Mouse (Mus musculus) lung, postnatal 36 days (tissue): ENCODE results near the gene Sec24a.
"Not testable (repeated sequence)": the region's sequence is repeated elsewhere in the genome, so short reads cannot be mapped to it uniquely, and the experiment has no call there.

Experiments used
- DNase-seq: peaks from one replicate; pipeline ENCODE4 v3.0.0; 2022; ENCODE audit warnings: mixed read lengths

The Sec24a gene

GRCm38 (mm10) chr11:51759251-51759650 lies 4.2 kb downstream of the Sec24a start:
- no peak for DNase-seq

- DNase-seq: not testable (repeated sequence)
Observed at GRCm38 (mm10) chr11:51758207-51758606, 5.2 kb downstream of the Sec24a start.

- no peak for DNase-seq
Observed at GRCm38 (mm10) chr11:51757625-51758024, 5.8 kb downstream of the Sec24a start.

GRCm38 (mm10) chr11:51757023-51757422 lies 6.4 kb downstream of the Sec24a start:
- DNase-seq: no peak

- peak; percentile 94 for DNase-seq
Observed at GRCm38 (mm10) chr11:51756352-51756771, 7.1 kb downstream of the Sec24a start.

GRCm38 (mm10) chr11:51755621-51756311 lies 7.7 kb downstream of the Sec24a start:
- DNase-seq: peak; percentile 29

- DNase-seq: not testable (repeated sequence)
Observed at GRCm38 (mm10) chr11:51751623-51752225, 11.7 kb downstream of the Sec24a start.

- DNase-seq: no peak
Observed at GRCm38 (mm10) chr11:51746096-51746495, 17.3 kb downstream of the Sec24a start.

GRCm38 (mm10) chr11:51740701-51741100 lies 22.7 kb downstream of the Sec24a start:
- DNase-seq: no peak

GRCm38 (mm10) chr11:51738651-51739403 lies 24.6 kb downstream of the Sec24a start:
- DNase-seq: no peak

GRCm38 (mm10) chr11:51734218-51734617 lies 29.2 kb downstream of the Sec24a start:
- not testable (repeated sequence) for DNase-seq

GRCm38 (mm10) chr11:51732883-51733282 lies 30.6 kb downstream of the Sec24a start:
- DNase-seq: no peak

GRCm38 (mm10) chr11:51721066-51721465 lies 42.4 kb downstream of the Sec24a start:
- DNase-seq: no peak

GRCm38 (mm10) chr11:51707080-51707479 lies 56.4 kb downstream of the Sec24a start:
- DNase-seq: no peak

GRCm38 (mm10) chr11:51706451-51706850 lies 57.0 kb downstream of the Sec24a start:
- DNase-seq: no peak

GRCm38 (mm10) chr11:51703379-51703998 lies 59.9 kb downstream of the Sec24a start:
- DNase-seq: peak; percentile 48

GRCm38 (mm10) chr11:51702831-51703230 lies 60.6 kb downstream of the Sec24a start:
- no peak for DNase-seq

GRCm38 (mm10) chr11:51694984-51695383 lies 68.5 kb downstream of the Sec24a start:
- DNase-seq: no peak

- not testable (repeated sequence) for DNase-seq
Observed at GRCm38 (mm10) chr11:51690597-51690996, 72.8 kb downstream of the Sec24a start.

GRCm38 (mm10) chr11:51689343-51689742 lies 74.1 kb downstream of the Sec24a start:
- DNase-seq: no peak

GRCm38 (mm10) chr11:51688330-51689328 lies 74.8 kb downstream of the Sec24a start, which contains the start of gene 0610009B22Rik:
TSS of gene 0610009B22Rik (minus strand) at chr11:51688874.
- DNase-seq: peak; percentile 99

GRCm38 (mm10) chr11:51681976-51682374 lies 81.5 kb downstream of the Sec24a start:
- DNase-seq: no peak
